Mouse (Mus musculus): ENCODE results near the gene Nfix. TPM values are rescaled to one million over a fixed set of nuclear protein-coding genes. Genes with fewer than 3 reads are reported as not detected.

Nfix gene
- polyA plus RNA-seq, 1 experiment = 22.1 TPM

GRCm38 (mm10) chr8:84736521-84736920 is 63.6 kb downstream of the Nfix start:
- no peaks in the 10 kb centered on the region for H3K36me3 ChIP-seq (ENCODE audit: control insufficient read depth, insufficient read depth, low read length)
- peaks cover 6% of the 10 kb centered on the region for H3K4me1 ChIP-seq (ENCODE audit: control insufficient read depth, insufficient read depth, low read length)
- H3K27ac ChIP-seq (ENCODE audit: insufficient read depth, low read depth, low read length) = no peak overlapping the region
- no peak for TF ChIP-seq POLR2A (IDR thresholded peaks at IDR 0.05; ENCODE audit: low read depth, low read length)
- no peak for TF ChIP-seq CTCF (conservative IDR thresholded peaks at IDR 0.05; ENCODE audit: insufficient read depth, insufficient read length, low read depth, low read length)
- no peak for DNase-seq
- H3K27me3 ChIP-seq (replicated peaks; ENCODE audit: control insufficient read depth, insufficient read depth, low read length) = no peaks in the 10 kb centered on the region
- 92% methylated on average over 4 of the region's 4 CpGs for WGBS
- no peak overlapping the region for H3K4me3 ChIP-seq (ENCODE audit: insufficient read depth, low read depth, low read length)

GRCm38 (mm10) chr8:84735597-84735996 is 64.5 kb downstream of the Nfix start:
- H3K27me3 ChIP-seq (replicated peaks; ENCODE audit: control insufficient read depth, insufficient read depth, low read length) = no peaks in the 10 kb centered on the region
- H3K4me1 ChIP-seq (ENCODE audit: control insufficient read depth, insufficient read depth, low read length) = peaks cover 8% of the 10 kb centered on the region
- TF ChIP-seq POLR2A (IDR thresholded peaks at IDR 0.05; ENCODE audit: low read depth, low read length) (no peak), CTCF (conservative IDR thresholded peaks at IDR 0.05; ENCODE audit: insufficient read depth, insufficient read length, low read depth, low read length) (no peak)
- no peaks in the 10 kb centered on the region for H3K36me3 ChIP-seq (ENCODE audit: control insufficient read depth, insufficient read depth, low read length)
- no peak for DNase-seq
- H3K4me3 ChIP-seq (ENCODE audit: insufficient read depth, low read depth, low read length) = no peak overlapping the region
- 0 out of 2 replicates have a peak overlapping the region, but pooled peaks have one; percentile 9 for H3K27ac ChIP-seq (ENCODE audit: insufficient read depth, low read depth, low read length)
- WGBS = 53% methylated on average over 2 of the region's 2 CpGs

GRCm38 (mm10) chr8:84734680-84735079 is 65.5 kb downstream of the Nfix start:
- WGBS = 84% methylated on average over 2 of the region's 2 CpGs
- Histone ChIP-seq H3K4me3 (ENCODE audit: insufficient read depth, low read depth, low read length) (no peak overlapping the region), H3K27ac (ENCODE audit: insufficient read depth, low read depth, low read length) (no peak overlapping the region), H3K4me1 (ENCODE audit: control insufficient read depth, insufficient read depth, low read length) (peaks cover 8% of the 10 kb centered on the region), H3K36me3 (ENCODE audit: control insufficient read depth, insufficient read depth, low read length) (no peaks in the 10 kb centered on the region), H3K27me3 (replicated peaks; ENCODE audit: control insufficient read depth, insufficient read depth, low read length) (no peaks in the 10 kb centered on the region)
- TF ChIP-seq POLR2A (IDR thresholded peaks at IDR 0.05; ENCODE audit: low read depth, low read length) (no peak), CTCF (conservative IDR thresholded peaks at IDR 0.05; ENCODE audit: insufficient read depth, insufficient read length, low read depth, low read length) (no peak)
- DNase-seq = no peak

GRCm38 (mm10) chr8:84733959-84734358 is 66.2 kb downstream of the Nfix start:
- H3K27me3 ChIP-seq (replicated peaks; ENCODE audit: control insufficient read depth, insufficient read depth, low read length) = no peaks in the 10 kb centered on the region
- H3K4me3 ChIP-seq (ENCODE audit: insufficient read depth, low read depth, low read length) = no peak overlapping the region
- no peak overlapping the region for H3K27ac ChIP-seq (ENCODE audit: insufficient read depth, low read depth, low read length)
- no peaks in the 10 kb centered on the region for H3K36me3 ChIP-seq (ENCODE audit: control insufficient read depth, insufficient read depth, low read length)
- WGBS = 96% methylated on average over 6 of the region's 6 CpGs
- no peak for DNase-seq
- no peak for TF ChIP-seq POLR2A (IDR thresholded peaks at IDR 0.05; ENCODE audit: low read depth, low read length)
- TF ChIP-seq CTCF (conservative IDR thresholded peaks at IDR 0.05; ENCODE audit: insufficient read depth, insufficient read length, low read depth, low read length) = no peak
- H3K4me1 ChIP-seq (ENCODE audit: control insufficient read depth, insufficient read depth, low read length) = peaks cover 8% of the 10 kb centered on the region

- peak; percentile 50 for DNase-seq
- no peaks in the 10 kb centered on the region for H3K27me3 ChIP-seq (replicated peaks; ENCODE audit: control insufficient read depth, insufficient read depth, low read length)
Observed at GRCm38 (mm10) chr8:84732996-84733395, 67.1 kb downstream of the Nfix start.

GRCm38 (mm10) chr8:84732545-84732944 is 67.6 kb downstream of the Nfix start:
- DNase-seq = no peak
- H3K27ac ChIP-seq (ENCODE audit: insufficient read depth, low read depth, low read length) = no peak overlapping the region

More at GRCm38 (mm10) chr8:84732996-84733395, 67.1 kb downstream of the Nfix start:
- H3K36me3 ChIP-seq (ENCODE audit: control insufficient read depth, insufficient read depth, low read length) = no peaks in the 10 kb centered on the region
- 42% methylated on average over 6 of the region's 6 CpGs for whole genome bisulfite sequencing
- peaks cover 8% of the 10 kb centered on the region for H3K4me1 ChIP-seq (ENCODE audit: control insufficient read depth, insufficient read depth, low read length)
- TF ChIP-seq CTCF (conservative IDR thresholded peaks at IDR 0.05; ENCODE audit: insufficient read depth, insufficient read length, low read depth, low read length) (no peak), POLR2A (IDR thresholded peaks at IDR 0.05; ENCODE audit: low read depth, low read length) (no peak)
- H3K27ac ChIP-seq (ENCODE audit: insufficient read depth, low read depth, low read length) = no peak overlapping the region
- H3K4me3 ChIP-seq (ENCODE audit: insufficient read depth, low read depth, low read length) = no peak overlapping the region

GRCm38 (mm10) chr8:84731371-84732177 is 68.6 kb downstream of the Nfix start:
- TF ChIP-seq CTCF (conservative IDR thresholded peaks at IDR 0.05; ENCODE audit: insufficient read depth, insufficient read length, low read depth, low read length) (no peak), POLR2A (IDR thresholded peaks at IDR 0.05; ENCODE audit: low read depth, low read length) (no peak)

More at GRCm38 (mm10) chr8:84732545-84732944, 67.6 kb downstream of the Nfix start:
- H3K4me1 ChIP-seq (ENCODE audit: control insufficient read depth, insufficient read depth, low read length) = peaks cover 5% of the 10 kb centered on the region
- WGBS = 50% methylated on average over 5 of the region's 5 CpGs
- H3K4me3 ChIP-seq (ENCODE audit: insufficient read depth, low read depth, low read length) = no peak overlapping the region
- TF ChIP-seq POLR2A (IDR thresholded peaks at IDR 0.05; ENCODE audit: low read depth, low read length) = no peak
- no peak for TF ChIP-seq CTCF (conservative IDR thresholded peaks at IDR 0.05; ENCODE audit: insufficient read depth, insufficient read length, low read depth, low read length)
- no peaks in the 10 kb centered on the region for H3K27me3 ChIP-seq (replicated peaks; ENCODE audit: control insufficient read depth, insufficient read depth, low read length)
- H3K36me3 ChIP-seq (ENCODE audit: control insufficient read depth, insufficient read depth, low read length) = no peaks in the 10 kb centered on the region

More at GRCm38 (mm10) chr8:84731371-84732177, 68.6 kb downstream of the Nfix start:
- no peaks in the 10 kb centered on the region for H3K36me3 ChIP-seq (ENCODE audit: control insufficient read depth, insufficient read depth, low read length)
- H3K4me1 ChIP-seq (ENCODE audit: control insufficient read depth, insufficient read depth, low read length) = peaks cover 5% of the 10 kb centered on the region
- no peak for DNase-seq
- H3K27ac ChIP-seq (ENCODE audit: insufficient read depth, low read depth, low read length) = no peak overlapping the region
- WGBS = 55% methylated on average over 11 of the region's 11 CpGs
- H3K27me3 ChIP-seq (replicated peaks; ENCODE audit: control insufficient read depth, insufficient read depth, low read length) = no peaks in the 10 kb centered on the region
- H3K4me3 ChIP-seq (ENCODE audit: insufficient read depth, low read depth, low read length) = no peak overlapping the region

Data from kidney, adult 2 months (tissue).